Mouse (Mus musculus) myocyte (in vitro differentiated cells): ENCODE data around the gene Nlrc4.

Experiments used
- CEBPB ChIP-seq: IDR thresholded peaks from 2 replicates; pipeline ENCODE4 v1.6.1; 2011; ENCODE audit warnings: mild to moderate bottlenecking, moderate library complexity; ENCODE audit not compliant: poor library complexity, insufficient read depth, severe bottlenecking
- E2F4 ChIP-seq: IDR thresholded peaks from one replicate; pipeline ENCODE4 v1.6.1; 2011; ENCODE audit warnings: mild to moderate bottlenecking, control low read depth, moderate library complexity; ENCODE audit not compliant: insufficient read depth
- MAX ChIP-seq: IDR thresholded peaks from one replicate; pipeline ENCODE4 v1.6.1; 2011; ENCODE audit warnings: low read depth, mild to moderate bottlenecking, control low read depth
- MYOD1 ChIP-seq, 3 experiments: IDR thresholded peaks; one replicate each; pipeline ENCODE4 v1.6.1; 2011; ENCODE audit warnings: control low read depth in 2 of 3, low read depth in 2 of 3, mild to moderate bottlenecking in 2 of 3, moderate library complexity in 1 of 3; ENCODE audit not compliant: insufficient read length in 2 of 3, control insufficient read depth in 1 of 3
- MYOG ChIP-seq, 3 experiments: IDR thresholded peaks; one replicate each; pipeline ENCODE4 v1.6.1; 2011; ENCODE audit warnings: control low read depth in 2 of 3, low read depth in 2 of 3, mild to moderate bottlenecking in 2 of 3; ENCODE audit not compliant: insufficient read length in 2 of 3, control insufficient read depth in 1 of 3, insufficient read depth in 1 of 3
- POLR2A ChIP-seq: IDR thresholded peaks from one replicate; pipeline ENCODE4 v1.6.1; 2011; ENCODE audit warnings: low read depth, mild to moderate bottlenecking, control low read depth, moderate library complexity; ENCODE audit not compliant: insufficient read length
- POLR2AphosphoS2 ChIP-seq: IDR thresholded peaks from one replicate; pipeline ENCODE4 v1.6.1; 2011; ENCODE audit warnings: low read depth, control low read depth; ENCODE audit not compliant: insufficient read length
- SRF ChIP-seq: IDR thresholded peaks from one replicate; pipeline ENCODE4 v1.6.1; 2011; ENCODE audit warnings: low read depth; ENCODE audit not compliant: control insufficient read depth, insufficient read length
- TCF12 ChIP-seq: IDR thresholded peaks from one replicate; pipeline ENCODE4 v1.6.1; 2011; ENCODE audit warnings: mild to moderate bottlenecking, control low read depth; ENCODE audit not compliant: poor library complexity, insufficient read depth, severe bottlenecking
- TCF3 ChIP-seq: IDR thresholded peaks from one replicate; pipeline ENCODE4 v1.6.1; 2011; ENCODE audit warnings: low read depth, control low read depth; ENCODE audit not compliant: insufficient read length
- USF1 ChIP-seq: IDR thresholded peaks from one replicate; pipeline ENCODE4 v1.6.1; 2011; ENCODE audit warnings: low read depth, mild to moderate bottlenecking, control low read depth, moderate library complexity

DNA sequence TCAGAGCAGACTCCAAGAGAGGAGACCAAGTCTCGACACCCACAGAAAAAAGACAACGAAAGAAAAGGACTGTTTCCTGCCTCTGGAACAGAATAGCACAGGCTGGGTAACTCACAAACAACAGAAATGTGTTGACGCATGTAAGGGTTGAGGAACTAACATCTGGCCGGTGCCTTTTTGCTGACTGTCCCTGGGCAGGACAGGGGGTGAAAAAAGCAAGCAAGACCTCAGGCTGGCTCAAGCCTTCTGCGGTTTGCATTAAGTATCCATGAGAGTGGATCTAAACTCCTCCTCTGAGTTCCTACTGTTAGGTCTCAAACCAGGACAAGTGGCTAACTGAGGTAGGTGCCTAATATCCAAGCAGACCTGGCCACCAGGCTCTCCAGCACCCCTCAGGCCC is 26.3 kb downstream of the Nlrc4 start:
- TF ChIP-seq MYOD1 (IDR thresholded peaks at IDR 0.05; ENCODE audit: control insufficient read depth in 1 of 3, insufficient read length in 2 of 3, low read depth in 2 of 3) = no peak
- no peak for TF ChIP-seq POLR2A
- TF ChIP-seq USF1 = no peak
- TF ChIP-seq MAX = no peak
- TF ChIP-seq MYOG (IDR thresholded peaks at IDR 0.05; ENCODE audit: control insufficient read depth in 1 of 3, insufficient read depth in 1 of 3, insufficient read length in 2 of 3, low read depth in 2 of 3) = no peak
- TF ChIP-seq TCF12 = no peak
- no peak for TF ChIP-seq E2F4
- no peak for TF ChIP-seq POLR2AphosphoS2
- TF ChIP-seq TCF3 = no peak
- no peak for TF ChIP-seq CEBPB
- TF ChIP-seq SRF = no peak
